Mouse (Mus musculus) left cerebral cortex, adult 18-20 months (tissue): Measurements from ENCODE around the gene Fam214b. TPM values are rescaled to one million over a fixed set of nuclear protein-coding genes. Genes with fewer than 3 reads are reported as not detected.

Experiments
- DNase-seq, 2 experiments: peaks; one replicate each; pipeline ENCODE4 v3.0.0; 2021 to 2022; ENCODE audit warnings: low spot score in 2 of 2, mixed read lengths in 1 of 2
- total RNA-seq, 2 experiments: library from RNA; stranded (reverse); gene quantifications; 2 replicates each; pipeline ENCODE4 v1.2.3; 2021

Gene Fam214b
- total RNA-seq, 2 experiments from 2014 or later = 33.0 to 34.3 TPM

DNA sequence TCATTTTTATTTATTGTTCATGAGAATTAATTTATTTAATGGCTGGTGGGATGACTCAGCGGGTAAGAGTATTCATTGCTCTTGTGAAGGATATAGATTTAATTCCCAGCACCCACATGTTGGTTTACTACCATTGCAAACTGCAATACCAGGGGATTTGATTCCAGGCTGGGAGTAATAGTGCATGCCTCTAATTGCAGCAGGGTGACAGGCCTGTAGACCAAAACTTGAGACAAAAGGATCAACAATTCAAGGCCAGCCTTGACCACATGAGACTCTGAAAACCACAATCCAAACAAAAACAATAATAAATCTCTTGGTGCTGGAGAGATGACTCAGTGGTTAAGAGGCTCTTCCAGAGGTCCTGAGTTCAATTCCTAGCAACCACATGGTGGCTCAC is 33.9 kb downstream of the Fam214b start:
- no peak for DNase-seq

DNA sequence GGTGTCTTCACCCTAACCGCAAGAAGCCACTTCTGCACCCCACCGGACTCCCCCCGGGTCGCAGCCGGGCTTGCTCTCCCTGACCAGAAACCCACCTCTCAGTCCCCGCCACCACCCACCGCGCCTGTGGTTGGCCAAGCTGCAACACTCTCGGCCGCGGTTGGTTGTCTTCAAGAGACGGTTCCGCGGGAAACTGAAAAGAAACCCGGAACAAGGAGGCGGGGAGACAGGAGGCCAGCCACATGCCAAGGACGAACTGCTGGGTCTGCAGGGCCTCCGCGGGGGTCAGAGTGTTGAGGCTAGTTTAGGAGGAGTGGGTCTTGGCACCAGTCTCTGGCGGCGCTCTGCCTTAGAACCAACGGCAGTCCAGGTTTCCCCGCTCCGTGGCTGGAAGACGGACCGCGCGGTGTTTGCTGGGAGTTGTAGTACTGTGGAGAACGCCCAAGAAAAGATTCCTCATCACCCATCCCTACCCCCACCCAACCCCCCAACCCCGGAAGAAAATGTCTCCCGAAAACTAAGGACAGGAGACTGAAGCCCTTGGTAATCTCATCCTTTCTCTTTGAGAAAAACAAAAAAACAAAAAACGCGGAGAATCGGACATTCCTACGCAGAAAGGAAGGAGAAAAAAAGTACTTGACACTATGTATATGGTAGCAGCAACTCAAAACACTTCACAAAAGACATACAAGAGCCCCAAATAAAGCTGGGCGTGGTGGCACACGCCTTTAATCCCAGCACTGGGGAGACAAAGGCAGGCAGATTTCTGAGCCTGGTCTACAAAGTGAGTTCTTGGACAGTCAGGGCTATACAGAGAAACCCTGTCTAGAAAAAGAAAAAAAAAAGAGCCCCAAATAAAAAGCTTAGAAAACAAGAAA is 35.6 kb downstream of the Fam214b start, which contains the start of gene Fancg:
Fancg (minus strand) TSS at position 346 of the 878 bp plus-strand sequence.
- DNase-seq = peak; percentile 84 to 88

DNA sequence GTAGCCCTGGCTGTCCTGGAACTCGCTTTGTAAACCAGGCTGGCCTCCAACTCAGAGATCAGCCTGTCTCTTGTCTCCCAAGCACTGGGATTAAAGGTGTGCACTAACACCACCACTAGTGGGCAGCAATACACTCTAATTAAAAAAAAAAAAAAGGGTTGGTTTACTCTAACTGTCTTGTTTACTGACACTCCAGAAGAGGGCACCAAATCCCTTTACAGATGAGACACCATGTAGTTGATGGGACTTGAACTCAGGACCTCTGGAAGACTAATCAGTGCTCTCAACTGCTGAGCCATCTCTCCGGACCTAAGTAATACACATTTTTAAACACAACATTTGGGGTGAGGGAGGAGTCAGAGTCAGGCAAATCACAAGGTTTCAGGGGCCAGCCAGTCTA is 40.3 kb downstream of the Fam214b start:
- DNase-seq = no peak

DNA sequence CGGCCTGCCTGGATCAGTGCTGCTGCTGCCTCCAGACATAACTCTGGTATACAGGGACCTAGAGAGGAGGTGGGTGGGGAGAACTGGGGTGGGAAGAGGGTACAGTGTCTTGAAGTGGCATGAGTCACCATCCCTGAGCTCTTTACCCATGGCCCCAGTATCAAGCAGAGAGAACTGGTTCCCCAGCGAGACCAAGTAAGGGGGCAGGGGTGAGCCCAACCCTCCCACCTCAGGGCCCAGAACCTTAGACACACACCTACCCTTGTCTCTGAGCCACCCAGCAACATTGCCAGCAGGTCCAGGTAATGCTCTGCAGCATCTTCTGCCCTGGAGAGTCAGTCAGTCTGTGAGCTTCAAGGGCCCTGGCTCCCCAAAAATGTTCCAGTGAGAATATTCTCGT is 41.1 kb downstream of the Fam214b start:
- no peak for DNase-seq

DNA sequence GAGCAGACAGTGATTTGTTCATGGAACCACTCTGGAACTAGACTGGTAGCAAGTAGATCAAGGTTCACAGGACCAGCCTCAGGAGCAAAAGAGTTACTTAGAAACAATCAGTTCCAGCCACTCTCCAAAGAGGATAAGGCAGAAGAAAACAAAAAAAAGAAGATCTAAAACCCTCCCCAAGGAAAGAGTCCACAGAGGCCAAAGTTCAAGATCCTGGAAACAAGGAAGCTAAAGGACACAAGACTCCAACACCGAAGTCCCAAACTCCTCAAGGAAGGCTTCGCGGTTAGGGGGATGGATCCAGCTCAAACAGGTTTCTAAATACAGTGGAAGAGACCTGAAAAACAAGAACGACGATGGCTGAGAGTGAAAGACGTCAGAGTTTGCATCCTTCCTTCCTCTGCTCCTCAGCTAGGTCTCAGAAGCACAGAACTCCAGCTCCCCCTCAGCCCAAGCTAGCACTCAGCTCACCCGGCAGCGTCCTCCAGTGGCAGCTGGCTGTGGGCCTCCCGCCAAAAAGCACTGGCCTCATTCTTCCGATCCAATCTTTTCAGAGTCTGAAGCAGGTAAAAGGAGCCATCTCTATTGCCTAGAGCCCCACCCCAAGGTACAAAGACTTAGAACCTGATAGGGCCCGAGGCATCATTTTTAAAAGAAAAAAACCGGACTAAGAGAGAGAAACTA is 43.1 kb downstream of the Fam214b start:
- DNase-seq = no peak

DNA sequence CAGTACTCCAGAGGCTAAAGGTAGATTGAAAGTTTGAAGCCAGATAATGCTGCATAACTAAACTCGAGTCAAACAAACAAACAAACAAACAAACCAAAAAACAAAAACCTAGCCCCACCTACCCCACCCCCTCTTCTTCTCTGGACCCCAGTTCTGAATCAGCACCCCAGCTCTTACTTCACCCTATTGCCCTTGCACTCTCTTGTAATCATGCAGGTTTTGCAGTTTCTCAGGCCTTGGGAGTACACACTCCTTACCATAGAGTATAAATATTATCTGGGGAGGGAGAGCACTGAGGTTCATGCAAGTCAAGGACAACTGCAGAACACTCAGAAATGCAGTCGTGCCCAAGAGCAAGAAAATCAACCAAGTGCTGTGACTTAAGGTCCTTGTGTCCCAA is 44.7 kb downstream of the Fam214b start:
- DNase-seq = no peak

GRCm38 (mm10) chr4:43000141-43000986 is 45.7 kb downstream of the Fam214b start, which contains the start of gene Vcp:
Gene Vcp (minus strand): TSS chr4:43000507.
- peak; percentile 98 to 99 for DNase-seq

GRCm38 (mm10) chr4:42999451-43000140 is 46.4 kb downstream of the Fam214b start:
- DNase-seq = peak; percentile 54 to 69

- DNase-seq = no peak
Observed at GRCm38 (mm10) chr4:42998022-42998421, 48.0 kb downstream of the Fam214b start.

DNA sequence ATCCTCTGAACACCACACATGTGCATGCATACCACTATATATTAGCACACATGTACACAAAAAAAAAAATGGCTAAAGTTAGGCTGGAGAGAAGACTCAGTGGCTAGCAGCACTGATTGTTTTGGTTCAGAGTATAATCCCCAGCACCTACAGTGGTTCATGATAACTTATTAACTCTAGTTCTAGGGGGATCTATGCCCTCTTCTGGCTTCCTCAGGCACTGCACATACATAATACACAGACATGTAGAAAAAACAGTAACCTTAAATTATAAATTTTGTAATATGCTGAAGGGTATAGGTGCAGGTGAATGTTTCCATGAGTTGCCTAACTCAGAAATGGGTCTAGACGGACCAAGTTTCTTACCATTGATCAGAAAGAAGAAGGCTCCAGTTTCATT is 57.7 kb downstream of the Fam214b start:
- DNase-seq = no peak

Other genes starting within 250 kb of the Fam214b start
- gene Fam205a1, start 192.3 kb downstream of the Fam214b start, total RNA-seq = under 1 TPM; 0.12 to 0.19 TPM
- 1 to 10 TPM; 1.9 to 2.2 TPM for gene Gm12394, start 189.4 kb downstream of the Fam214b start, total RNA-seq
- 1 to 10 TPM in 1 of 2 experiments, under 1 TPM in 1; 0.44 to 1.4 TPM for gene Fam205c, start 172.0 kb downstream of the Fam214b start, total RNA-seq
- 100 to 1,000 TPM; 366 to 369 TPM for gene Phf24, start 129.6 kb downstream of the Fam214b start, total RNA-seq
- 100 to 1,000 TPM; 262 to 268 TPM for gene Dnajb5, start 96.4 kb downstream of the Fam214b start, total RNA-seq
- not detected for gene 1700022I11Rik, start 76.6 kb downstream of the Fam214b start, total RNA-seq
- gene Vcp, start 45.7 kb downstream of the Fam214b start, total RNA-seq = 100 to 1,000 TPM; 180 to 185 TPM
- 10 to 100 TPM; 10.3 to 11.6 TPM for gene Fancg, start 35.7 kb downstream of the Fam214b start, total RNA-seq
- gene Pigo, start 20.4 kb downstream of the Fam214b start, total RNA-seq = 10 to 100 TPM; 24.1 to 25.4 TPM
- 100 to 1,000 TPM; 104 to 113 TPM for gene Stoml2, start 14.5 kb downstream of the Fam214b start, total RNA-seq
- gene Unc13b, start 12.7 kb upstream of the Fam214b start, total RNA-seq = 10 to 100 TPM; 52.3 to 58.3 TPM
- gene Atp8b5, start 220.9 kb upstream of the Fam214b start, total RNA-seq = under 1 TPM; 0.19 to 0.44 TPM